Mouse (Mus musculus): ENCODE data around the gene Kmt2d. TPM values are rescaled to one million over a fixed set of nuclear protein-coding genes. Genes with fewer than 3 reads are reported as not detected.
"Not testable (repeated sequence)": the region's sequence is repeated elsewhere in the genome, so short reads cannot be mapped to it uniquely, and the experiment has no call there.

Kmt2d gene
- 7.0 TPM in 2 replicates for polyA plus RNA-seq (2016; fragmentation: Nextera tagmentation; extraction: Ambion mirVana)

- peak within 1 kb of the TSS; percentile 96 for H3K4me2 ChIP-seq
- H3K4me1 ChIP-seq: peaks cover 54% of the 10 kb centered on the region
- no peaks in the 10 kb centered on the region for H3K27me3 ChIP-seq (replicated peaks)
- no peaks in the 10 kb centered on the region for H3K9me3 ChIP-seq (replicated peaks)
- ATAC-seq: peak; percentile 47
- H3K9ac ChIP-seq: peak within 1 kb of the TSS; percentile 99
- peaks cover 10% of the 10 kb centered on the region for H3K36me3 ChIP-seq
- under 1% methylated on average over 76 of the region's 94 CpGs for WGBS (ENCODE audit: insufficient replicate concordance)
- peak within 1 kb of the TSS; percentile 99 for H3K4me3 ChIP-seq
- peak within 1 kb of the TSS; percentile 95 for H3K27ac ChIP-seq
These were observed at the start of gene Kmt2d for GRCm38 (mm10) chr15:98871070-98871915. Gene Kmt2d, minus strand, starts transcription at chr15:98871204.

- WGBS (ENCODE audit: insufficient replicate concordance): 17% methylated on average over 8 of the region's 8 CpGs
- peaks cover 27% of the 10 kb centered on the region for H3K4me1 ChIP-seq
- ATAC-seq: peak; percentile 1; the same call in 1 of the 2 replicates
- H3K36me3 ChIP-seq; H3K27me3 ChIP-seq (replicated peaks); H3K9me3 ChIP-seq (replicated peaks): not testable (repeated sequence)
- H3K4me2 ChIP-seq: peak overlapping the region; percentile 95
- H3K9ac ChIP-seq: peak overlapping the region; percentile 83
- peak overlapping the region; percentile 58 for H3K27ac ChIP-seq
- peak overlapping the region; percentile 84 for H3K4me3 ChIP-seq
These were observed 47.5 kb upstream of the Kmt2d start for GRCm38 (mm10) chr15:98918499-98918895.

GRCm38 (mm10) chr15:98917538-98918498 lies 46.8 kb upstream of the Kmt2d start, which contains the start of gene Lmbr1l:
Gene Lmbr1l, minus strand, starts transcription at chr15:98918231.
- Histone ChIP-seq H3K27ac (peak within 1 kb of the TSS; percentile 81), H3K4me2 (peak within 1 kb of the TSS; percentile 95), H3K9me3 (replicated peaks) (no peaks in the 10 kb centered on the region), H3K36me3 (no peaks in the 10 kb centered on the region), H3K27me3 (replicated peaks) (no peaks in the 10 kb centered on the region; the same call in 1 of the 2 replicates), H3K4me1 (peaks cover 27% of the 10 kb centered on the region), H3K9ac (peak within 1 kb of the TSS; percentile 83), H3K4me3 (peak within 1 kb of the TSS; percentile 84)
- under 1% methylated on average over 79 of the region's 82 CpGs for WGBS (ENCODE audit: insufficient replicate concordance)
- ATAC-seq: peak; percentile 99

- no peak for ATAC-seq
These were observed 46.1 kb upstream of the Kmt2d start for GRCm38 (mm10) chr15:98917091-98917490.

GRCm38 (mm10) chr15:98916016-98916415 lies 45.0 kb upstream of the Kmt2d start:
- Histone ChIP-seq H3K4me2 (peak overlapping the region; percentile 95; the same call in 1 of the 2 replicates), H3K9ac (no peak overlapping the region), H3K4me3 (no peak overlapping the region), H3K36me3 (peaks cover 12% of the 10 kb centered on the region), H3K4me1 (peaks cover 27% of the 10 kb centered on the region), H3K9me3 (replicated peaks) (no peaks in the 10 kb centered on the region), H3K27me3 (replicated peaks) (no peaks in the 10 kb centered on the region; the same call in 1 of the 2 replicates), H3K27ac (no peak overlapping the region)
- WGBS (ENCODE audit: insufficient replicate concordance): 84% methylated on average over 4 of the region's 4 CpGs
- ATAC-seq: no peak

More at GRCm38 (mm10) chr15:98917091-98917490, 46.1 kb upstream of the Kmt2d start:
- Histone ChIP-seq H3K4me1 (peaks cover 27% of the 10 kb centered on the region), H3K27me3 (replicated peaks) (no peaks in the 10 kb centered on the region; the same call in 1 of the 2 replicates), H3K9ac (peak overlapping the region; percentile 83), H3K36me3 (peaks cover 2% of the 10 kb centered on the region; the same call in 1 of the 2 replicates), H3K4me2 (peak overlapping the region; percentile 95), H3K4me3 (peak overlapping the region; percentile 84), H3K27ac (peak overlapping the region; percentile 81), H3K9me3 (replicated peaks) (no peaks in the 10 kb centered on the region)
- 1% methylated on average over 14 of the region's 14 CpGs for WGBS (ENCODE audit: insufficient replicate concordance)

- H3K4me1 ChIP-seq: peaks cover 27% of the 10 kb centered on the region
- no peak overlapping the region for H3K4me3 ChIP-seq
- peaks cover 18% of the 10 kb centered on the region for H3K36me3 ChIP-seq
- 70% methylated on average over 6 of the region's 6 CpGs for WGBS (ENCODE audit: insufficient replicate concordance)
- H3K27ac ChIP-seq: no peak overlapping the region
- no peaks in the 10 kb centered on the region; the same call in 1 of the 2 replicates for H3K27me3 ChIP-seq (replicated peaks)
- no peaks in the 10 kb centered on the region for H3K9me3 ChIP-seq (replicated peaks)
- ATAC-seq: no peak
- H3K9ac ChIP-seq: no peak overlapping the region
- no peak overlapping the region for H3K4me2 ChIP-seq
These were observed 43.9 kb upstream of the Kmt2d start for GRCm38 (mm10) chr15:98914903-98915302.

GRCm38 (mm10) chr15:98904692-98905091 lies 33.7 kb upstream of the Kmt2d start:
- H3K27ac ChIP-seq: no peak overlapping the region
- peaks cover 23% of the 10 kb centered on the region for H3K27me3 ChIP-seq (replicated peaks)
- no peaks in the 10 kb centered on the region for H3K9me3 ChIP-seq (replicated peaks)
- no peaks in the 10 kb centered on the region for H3K4me1 ChIP-seq
- ATAC-seq: peak; percentile 22; the same call in 1 of the 2 replicates
- H3K4me2 ChIP-seq: no peak overlapping the region
- H3K9ac ChIP-seq: no peak overlapping the region; the same call in 1 of the 2 replicates
- H3K4me3 ChIP-seq: no peak overlapping the region
- 31% methylated on average over 10 of the region's 10 CpGs for WGBS (ENCODE audit: insufficient replicate concordance)
- H3K36me3 ChIP-seq: peaks cover 22% of the 10 kb centered on the region

- H3K36me3 ChIP-seq: peaks cover 8% of the 10 kb centered on the region
- no peak for ATAC-seq
- H3K9ac ChIP-seq: no peak overlapping the region
- H3K4me3 ChIP-seq: no peak overlapping the region
- H3K27me3 ChIP-seq (replicated peaks): peaks cover 43% of the 10 kb centered on the region
- no peak overlapping the region for H3K4me2 ChIP-seq
- WGBS (ENCODE audit: insufficient replicate concordance): 82% methylated on average over 2 of the region's 2 CpGs
- H3K9me3 ChIP-seq (replicated peaks): no peaks in the 10 kb centered on the region
- peaks cover 11% of the 10 kb centered on the region for H3K4me1 ChIP-seq
- no peak overlapping the region for H3K27ac ChIP-seq
These were observed 31.6 kb upstream of the Kmt2d start for GRCm38 (mm10) chr15:98902600-98902999.

GRCm38 (mm10) chr15:98901530-98901929 lies 30.5 kb upstream of the Kmt2d start:
- 28% methylated on average over 1 of the region's 1 CpGs for WGBS (ENCODE audit: insufficient replicate concordance)
- Histone ChIP-seq H3K9ac (no peak overlapping the region), H3K4me1 (peaks cover 22% of the 10 kb centered on the region), H3K9me3 (replicated peaks) (no peaks in the 10 kb centered on the region), H3K36me3 (peaks cover 5% of the 10 kb centered on the region), H3K27ac (no peak overlapping the region), H3K4me2 (no peak overlapping the region), H3K27me3 (replicated peaks) (peaks cover 54% of the 10 kb centered on the region), H3K4me3 (no peak overlapping the region)
- ATAC-seq: no peak

- ATAC-seq: no peak
- peaks cover 56% of the 10 kb centered on the region for H3K4me1 ChIP-seq
- 3% methylated on average over 41 of the region's 41 CpGs for WGBS (ENCODE audit: insufficient replicate concordance)
- H3K9me3 ChIP-seq (replicated peaks): no peaks in the 10 kb centered on the region
- H3K27ac ChIP-seq: no peak within 1 kb of the TSS
- no peaks in the 10 kb centered on the region for H3K36me3 ChIP-seq
- no peak within 1 kb of the TSS for H3K9ac ChIP-seq
- H3K27me3 ChIP-seq (replicated peaks): peaks cover 88% of the 10 kb centered on the region
- peak within 1 kb of the TSS; percentile 18 for H3K4me3 ChIP-seq
- peak within 1 kb of the TSS; percentile 40 for H3K4me2 ChIP-seq
These were observed 27.2 kb upstream of the Kmt2d start, which contains the start of gene Dhh for GRCm38 (mm10) chr15:98897928-98898800. Gene Dhh, minus strand, starts transcription at chr15:98898540.

- Histone ChIP-seq H3K9me3 (replicated peaks) (no peaks in the 10 kb centered on the region), H3K27me3 (replicated peaks) (peaks cover 92% of the 10 kb centered on the region), H3K4me3 (peak overlapping the region; percentile 18; the same call in 1 of the 2 replicates), H3K9ac (no peak overlapping the region), H3K4me1 (peaks cover 60% of the 10 kb centered on the region), H3K36me3 (no peaks in the 10 kb centered on the region), H3K27ac (no peak overlapping the region), H3K4me2 (peak overlapping the region; percentile 40)
- no peak for ATAC-seq
- 6% methylated on average over 10 of the region's 10 CpGs for WGBS (ENCODE audit: insufficient replicate concordance)
These were observed 26.5 kb upstream of the Kmt2d start for GRCm38 (mm10) chr15:98897495-98897894.
